Mouse (Mus musculus): Measurements from ENCODE around the gene Gm20388. TPM values are rescaled to one million over a fixed set of nuclear protein-coding genes. Genes with fewer than 3 reads are reported as not detected.
"Not testable (repeated sequence)": the region's sequence is repeated elsewhere in the genome, so short reads cannot be mapped to it uniquely, and the experiment has no call there.

The Gm20388 gene
- polyA plus RNA-seq, 1 experiment from 2014 or later: not detected

- WGBS: 6% methylated on average over 17 of the region's 17 CpGs
- no peak overlapping the region for H3K27ac ChIP-seq
- H3K4me3 ChIP-seq (replicated peaks; ENCODE audit: low read length): no peak overlapping the region
- H3K36me3 ChIP-seq (replicated peaks; ENCODE audit: control insufficient read depth, insufficient read depth): no peaks in the 10 kb centered on the region
- no peaks in the 10 kb centered on the region for H3K9me3 ChIP-seq (ENCODE audit: control insufficient read depth, low read length)
- H3K4me2 ChIP-seq (replicated peaks): peak overlapping the region; percentile 38
- H3K9ac ChIP-seq: 0 out of 2 replicates have a peak overlapping the region, but pooled peaks have one; percentile 24
- ATAC-seq (ENCODE audit: low FRiP score) (peak; percentile 77; the same call in 1 of the 2 replicates), DNase-seq (ENCODE audit: low spot score) (peak; percentile 72)
- peaks cover 12% of the 10 kb centered on the region; the same call in 1 of the 2 replicates for H3K27me3 ChIP-seq (ENCODE audit: control insufficient read depth, insufficient read depth, low read length)
- no peaks in the 10 kb centered on the region for H3K4me1 ChIP-seq (replicated peaks; ENCODE audit: control insufficient read depth, insufficient read depth, low read length)
Measured at GRCm38 (mm10) chr8:120800308-120800865, 889.7 kb downstream of the Gm20388 start.

GRCm38 (mm10) chr8:120803661-120804375 lies 893.2 kb downstream of the Gm20388 start:
- WGBS: 53% methylated on average over 6 of the region's 6 CpGs

GRCm38 (mm10) chr8:120804741-120805140 lies 894.1 kb downstream of the Gm20388 start:
- Histone ChIP-seq H3K27ac (no peak overlapping the region), H3K9me3 (ENCODE audit: control insufficient read depth, low read length) (no peaks in the 10 kb centered on the region), H3K27me3 (ENCODE audit: control insufficient read depth, insufficient read depth, low read length) (peaks cover 12% of the 10 kb centered on the region; the same call in 1 of the 2 replicates), H3K4me2 (replicated peaks) (no peak overlapping the region), H3K36me3 (replicated peaks; ENCODE audit: control insufficient read depth, insufficient read depth) (no peaks in the 10 kb centered on the region), H3K9ac (no peak overlapping the region), H3K4me1 (replicated peaks; ENCODE audit: control insufficient read depth, insufficient read depth, low read length) (no peaks in the 10 kb centered on the region), H3K4me3 (replicated peaks; ENCODE audit: low read length) (no peak overlapping the region)
- DNase-seq (ENCODE audit: low spot score) (no peak), ATAC-seq (ENCODE audit: low FRiP score) (no peak)
- WGBS: 82% methylated on average over 3 of the region's 3 CpGs

More at GRCm38 (mm10) chr8:120803661-120804375, 893.2 kb downstream of the Gm20388 start:
- H3K4me2 ChIP-seq (replicated peaks); ATAC-seq (ENCODE audit: low FRiP score); H3K4me1 ChIP-seq (replicated peaks; ENCODE audit: control insufficient read depth, insufficient read depth, low read length); H3K4me3 ChIP-seq (replicated peaks; ENCODE audit: low read length); H3K9me3 ChIP-seq (ENCODE audit: control insufficient read depth, low read length); H3K27ac ChIP-seq; DNase-seq (ENCODE audit: low spot score); H3K36me3 ChIP-seq (replicated peaks; ENCODE audit: control insufficient read depth, insufficient read depth); H3K9ac ChIP-seq: not testable (repeated sequence)
- peaks cover 12% of the 10 kb centered on the region; the same call in 1 of the 2 replicates for H3K27me3 ChIP-seq (ENCODE audit: control insufficient read depth, insufficient read depth, low read length)

GRCm38 (mm10) chr8:120806780-120807264 lies 896.2 kb downstream of the Gm20388 start:
- Histone ChIP-seq H3K4me2 (replicated peaks) (no peak overlapping the region), H3K9ac (no peak overlapping the region), H3K27me3 (ENCODE audit: control insufficient read depth, insufficient read depth, low read length) (0 out of 2 replicates have a peak, but pooled peaks cover under 1% of the 10 kb centered on the region), H3K9me3 (ENCODE audit: control insufficient read depth, low read length) (no peaks in the 10 kb centered on the region), H3K27ac (no peak overlapping the region), H3K4me3 (replicated peaks; ENCODE audit: low read length) (no peak overlapping the region), H3K4me1 (replicated peaks; ENCODE audit: control insufficient read depth, insufficient read depth, low read length) (no peaks in the 10 kb centered on the region), H3K36me3 (replicated peaks; ENCODE audit: control insufficient read depth, insufficient read depth) (no peaks in the 10 kb centered on the region)
- 67% methylated on average over 12 of the region's 12 CpGs for WGBS
- ATAC-seq (ENCODE audit: low FRiP score) (no peak), DNase-seq (ENCODE audit: low spot score) (no peak)

- no peaks in the 10 kb centered on the region for H3K4me1 ChIP-seq (replicated peaks; ENCODE audit: control insufficient read depth, insufficient read depth, low read length)
- H3K4me2 ChIP-seq (replicated peaks): no peak overlapping the region
- 57% methylated on average over 6 of the region's 6 CpGs for WGBS
- H3K27ac ChIP-seq: no peak overlapping the region
- peak; percentile 26 for DNase-seq (ENCODE audit: low spot score)
- H3K9ac ChIP-seq: no peak overlapping the region
- H3K4me3 ChIP-seq (replicated peaks; ENCODE audit: low read length): no peak overlapping the region
- no peaks in the 10 kb centered on the region for H3K9me3 ChIP-seq (ENCODE audit: control insufficient read depth, low read length)
- H3K27me3 ChIP-seq (ENCODE audit: control insufficient read depth, insufficient read depth, low read length): no peaks in the 10 kb centered on the region
- ATAC-seq (ENCODE audit: low FRiP score): no peak
- H3K36me3 ChIP-seq (replicated peaks; ENCODE audit: control insufficient read depth, insufficient read depth): no peaks in the 10 kb centered on the region
Measured at GRCm38 (mm10) chr8:120807719-120808118, 897.1 kb downstream of the Gm20388 start.

GRCm38 (mm10) chr8:120809050-120809449 lies 898.4 kb downstream of the Gm20388 start:
- Histone ChIP-seq H3K27me3 (ENCODE audit: control insufficient read depth, insufficient read depth, low read length) (no peaks in the 10 kb centered on the region), H3K4me2 (replicated peaks) (no peak overlapping the region), H3K4me3 (replicated peaks; ENCODE audit: low read length) (no peak overlapping the region), H3K9me3 (ENCODE audit: control insufficient read depth, low read length) (no peaks in the 10 kb centered on the region), H3K36me3 (replicated peaks; ENCODE audit: control insufficient read depth, insufficient read depth) (no peaks in the 10 kb centered on the region), H3K9ac (no peak overlapping the region), H3K4me1 (replicated peaks; ENCODE audit: control insufficient read depth, insufficient read depth, low read length) (no peaks in the 10 kb centered on the region), H3K27ac (no peak overlapping the region)
- 62% methylated on average over 7 of the region's 7 CpGs for WGBS
- DNase-seq (ENCODE audit: low spot score) (no peak), ATAC-seq (ENCODE audit: low FRiP score) (no peak)

- no peaks in the 10 kb centered on the region for H3K27me3 ChIP-seq (ENCODE audit: control insufficient read depth, insufficient read depth, low read length)
- H3K4me3 ChIP-seq (replicated peaks; ENCODE audit: low read length): no peak overlapping the region
- H3K9me3 ChIP-seq (ENCODE audit: control insufficient read depth, low read length): no peaks in the 10 kb centered on the region
- H3K27ac ChIP-seq: no peak overlapping the region
- DNase-seq (ENCODE audit: low spot score): peak; percentile 30
- no peak overlapping the region for H3K4me2 ChIP-seq (replicated peaks)
- H3K4me1 ChIP-seq (replicated peaks; ENCODE audit: control insufficient read depth, insufficient read depth, low read length): no peaks in the 10 kb centered on the region
- no peak for ATAC-seq (ENCODE audit: low FRiP score)
- WGBS: 85% methylated on average over 2 of the region's 2 CpGs
- no peaks in the 10 kb centered on the region for H3K36me3 ChIP-seq (replicated peaks; ENCODE audit: control insufficient read depth, insufficient read depth)
- no peak overlapping the region for H3K9ac ChIP-seq
Measured at GRCm38 (mm10) chr8:120811953-120812352, 901.3 kb downstream of the Gm20388 start.

GRCm38 (mm10) chr8:120813028-120813427 lies 902.4 kb downstream of the Gm20388 start:
- Histone ChIP-seq H3K4me2 (replicated peaks) (no peak overlapping the region), H3K27ac (no peak overlapping the region), H3K27me3 (ENCODE audit: control insufficient read depth, insufficient read depth, low read length) (no peaks in the 10 kb centered on the region), H3K36me3 (replicated peaks; ENCODE audit: control insufficient read depth, insufficient read depth) (no peaks in the 10 kb centered on the region), H3K4me3 (replicated peaks; ENCODE audit: low read length) (no peak overlapping the region), H3K4me1 (replicated peaks; ENCODE audit: control insufficient read depth, insufficient read depth, low read length) (no peaks in the 10 kb centered on the region), H3K9me3 (ENCODE audit: control insufficient read depth, low read length) (no peaks in the 10 kb centered on the region), H3K9ac (no peak overlapping the region)
- WGBS: 76% methylated on average over 2 of the region's 2 CpGs
- ATAC-seq (ENCODE audit: low FRiP score) (no peak), DNase-seq (ENCODE audit: low spot score) (no peak)

GRCm38 (mm10) chr8:120813839-120814238 lies 903.2 kb downstream of the Gm20388 start:
- 77% methylated on average over 7 of the region's 7 CpGs for WGBS

More at GRCm38 (mm10) chr8:120813839-120814238, 903.2 kb downstream of the Gm20388 start:
- Histone ChIP-seq H3K27me3 (ENCODE audit: control insufficient read depth, insufficient read depth, low read length) (no peaks in the 10 kb centered on the region), H3K4me3 (replicated peaks; ENCODE audit: low read length) (no peak overlapping the region), H3K4me1 (replicated peaks; ENCODE audit: control insufficient read depth, insufficient read depth, low read length) (no peaks in the 10 kb centered on the region), H3K4me2 (replicated peaks) (no peak overlapping the region), H3K27ac (no peak overlapping the region), H3K36me3 (replicated peaks; ENCODE audit: control insufficient read depth, insufficient read depth) (no peaks in the 10 kb centered on the region), H3K9ac (no peak overlapping the region), H3K9me3 (ENCODE audit: control insufficient read depth, low read length) (no peaks in the 10 kb centered on the region)
- ATAC-seq (ENCODE audit: low FRiP score): no peak
- no peak for DNase-seq (ENCODE audit: low spot score)
